Mouse (Mus musculus) inflammation-experienced regulatory T-cells, adult 6 months (primary cell): ENCODE data around the gene Cks1b. TPM values are rescaled to one million over a fixed set of nuclear protein-coding genes. Genes with fewer than 3 reads are reported as not detected.
"Not testable (repeated sequence)": the region's sequence is repeated elsewhere in the genome, so short reads cannot be mapped to it uniquely, and the experiment has no call there.

Experiments used
- ATAC-seq: one replicate; pipeline ENCODE4 v1.8.0; 2017
- polyA plus RNA-seq, 3 experiments: library from polyadenylated mRNA; unstranded; fragments of 100-300 nt; shearing (Covaris generic); gene quantifications; one replicate each; pipeline ENCODE4 v1.2.1; 2017

The Cks1b gene
- 100 to 1,000 TPM in 1 of 3 experiments, 10 to 100 TPM in 2; 23.3 to 176 (median 34.8) TPM for polyA plus RNA-seq

DNA sequence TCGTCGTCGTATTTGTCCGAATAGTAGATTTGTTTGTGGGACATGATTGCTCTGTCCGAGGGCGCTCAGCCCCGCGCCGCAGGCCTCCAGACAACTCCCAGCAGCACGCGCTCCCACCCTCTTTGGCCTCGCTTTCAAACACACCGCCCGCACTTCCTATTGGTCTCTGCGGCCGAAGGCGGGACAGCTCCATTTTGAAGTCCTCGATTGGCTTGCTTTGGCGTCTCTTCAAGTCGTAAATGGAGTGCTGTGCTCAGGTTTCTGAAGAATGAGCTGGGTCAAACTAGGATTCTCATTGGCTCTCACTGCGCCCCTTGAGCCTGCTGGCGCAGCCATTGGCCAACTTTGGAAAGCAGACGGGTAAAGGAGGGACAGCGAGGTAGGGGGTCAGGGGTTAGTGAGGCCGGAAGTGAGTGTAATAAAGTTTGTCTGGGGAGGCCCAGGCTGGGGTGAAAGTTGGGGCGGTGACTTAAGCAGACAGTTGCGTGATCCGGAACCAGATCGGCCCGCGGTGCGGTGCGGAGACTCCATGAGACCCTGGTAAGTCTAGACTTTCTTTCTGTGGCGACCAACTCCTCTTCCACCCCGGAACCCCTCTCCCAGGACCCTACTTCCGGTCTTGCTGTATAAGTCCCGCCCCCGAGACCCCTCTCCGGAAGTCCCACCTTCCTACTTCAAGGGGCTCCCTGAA, at the start of gene Cks1b, which contains the start of gene Shc1:
Gene Cks1b (minus strand): TSS at position 214 of the 691 bp plus-strand sequence.
Gene Shc1 (plus strand): TSS at position 274 of the 691 bp plus-strand sequence.
- peak; percentile 99 for ATAC-seq

DNA sequence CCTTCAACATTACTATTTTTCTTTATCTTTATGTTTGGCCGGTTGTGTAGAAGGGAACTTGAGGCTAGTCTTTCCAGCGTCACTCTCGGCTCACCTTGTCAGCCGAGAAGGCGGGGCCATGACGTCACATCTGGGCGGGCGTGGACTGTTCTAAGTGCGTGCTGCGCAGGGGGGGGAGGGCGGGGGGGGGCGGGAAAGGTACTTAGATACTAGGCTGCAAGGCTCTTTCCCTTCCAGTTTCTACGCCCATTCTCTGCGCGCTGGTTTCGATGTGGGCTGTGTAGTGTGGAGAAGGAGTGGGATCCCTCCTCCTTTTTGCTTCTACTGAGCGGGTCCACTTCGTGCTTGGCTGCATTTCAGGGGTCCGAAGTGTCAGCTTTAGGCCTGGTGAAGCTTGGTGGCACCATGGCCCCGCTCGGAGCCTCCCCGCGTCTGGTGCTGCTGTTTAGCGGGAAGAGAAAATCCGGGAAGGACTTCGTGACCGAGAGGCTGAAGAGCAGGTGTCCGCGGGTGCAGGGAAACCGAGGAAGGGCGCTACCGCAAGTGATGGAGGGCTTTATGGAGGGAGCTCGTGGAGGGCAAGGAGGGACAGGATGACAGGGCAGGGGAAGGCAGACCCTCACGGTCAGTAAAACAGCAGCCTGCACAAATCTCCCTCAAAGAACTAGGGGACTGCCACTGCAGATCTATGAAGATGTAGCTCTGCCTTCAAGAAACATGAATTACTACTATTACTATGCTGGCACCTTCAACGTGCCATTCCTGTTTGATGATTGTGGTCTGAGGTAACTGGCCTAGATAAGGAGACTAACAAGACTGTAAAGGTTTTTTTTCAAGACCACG, 41.0 kb upstream of the Cks1b start:
- ATAC-seq: peak; percentile 76

DNA sequence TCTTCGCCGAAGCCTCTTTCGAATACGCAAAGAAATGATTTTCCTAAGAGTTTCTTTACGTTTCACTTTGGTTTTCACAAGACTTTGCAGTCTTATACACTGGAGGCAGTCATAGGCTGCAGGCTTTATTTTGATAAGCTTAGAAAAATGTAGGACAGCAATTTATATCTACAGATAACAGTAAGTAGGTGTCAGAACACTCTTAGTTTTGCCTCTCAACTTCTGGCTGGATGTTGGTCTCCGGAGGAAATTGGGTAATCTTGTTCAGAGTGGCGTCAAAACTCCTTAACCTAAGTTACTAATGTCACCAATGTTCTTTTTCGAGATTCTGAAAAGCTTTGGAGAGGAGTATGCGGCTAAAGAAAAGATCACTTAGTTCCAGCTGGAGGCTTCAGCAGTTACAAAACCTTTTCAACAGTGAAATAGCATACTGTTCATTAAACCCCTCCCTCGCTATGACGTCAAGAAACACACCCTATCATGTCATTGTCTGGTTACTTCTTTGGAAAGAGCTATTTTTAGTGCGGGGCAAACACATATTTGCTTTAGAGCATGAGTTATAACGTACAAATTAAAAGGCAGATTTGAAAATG, 40.3 kb upstream of the Cks1b start:
- peak; percentile 80 for ATAC-seq

DNA sequence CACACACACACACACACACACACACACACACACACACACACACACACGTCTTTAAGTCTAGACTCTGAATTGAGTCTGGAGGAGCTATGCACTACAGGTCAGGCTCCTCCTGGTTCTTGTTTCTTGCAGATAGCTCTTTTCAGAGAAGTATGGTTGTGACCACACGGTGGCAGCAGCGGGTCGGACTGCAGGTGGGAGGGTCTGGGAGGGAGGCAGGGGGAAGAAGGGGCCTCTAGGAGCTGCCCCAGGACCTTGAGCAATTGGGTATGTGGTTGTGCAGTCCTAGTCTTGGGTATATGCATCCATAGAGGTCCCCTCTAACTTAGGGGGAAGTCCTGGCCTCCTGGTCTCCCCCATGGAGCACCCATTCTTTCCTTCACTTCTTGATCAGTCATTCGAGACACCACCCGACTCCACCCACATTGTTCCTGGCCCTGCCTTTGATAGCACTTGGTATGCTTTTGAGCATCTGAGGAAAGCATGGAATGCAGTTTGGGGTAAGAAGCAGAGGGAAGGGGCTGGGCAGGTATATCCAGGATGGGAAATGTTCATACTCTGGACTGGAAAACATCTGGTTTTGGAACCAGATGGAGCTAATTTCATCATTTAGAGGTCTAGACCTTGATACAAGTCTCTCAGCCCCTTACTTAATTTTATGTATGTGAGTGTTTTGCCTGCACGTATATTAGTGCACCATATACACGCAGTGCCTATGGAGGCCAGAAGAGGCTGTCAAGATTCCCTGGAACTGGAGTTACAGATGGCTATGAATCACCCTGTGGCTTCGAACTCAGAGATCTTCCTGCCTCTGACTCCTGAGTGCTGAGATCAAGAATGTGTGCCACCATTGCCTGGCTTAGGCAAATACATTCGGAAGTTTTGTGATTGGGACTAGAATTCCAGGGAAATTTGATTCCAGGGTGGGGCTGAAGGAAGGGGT, 38.8 kb upstream of the Cks1b start:
- ATAC-seq: peak; percentile 31

DNA sequence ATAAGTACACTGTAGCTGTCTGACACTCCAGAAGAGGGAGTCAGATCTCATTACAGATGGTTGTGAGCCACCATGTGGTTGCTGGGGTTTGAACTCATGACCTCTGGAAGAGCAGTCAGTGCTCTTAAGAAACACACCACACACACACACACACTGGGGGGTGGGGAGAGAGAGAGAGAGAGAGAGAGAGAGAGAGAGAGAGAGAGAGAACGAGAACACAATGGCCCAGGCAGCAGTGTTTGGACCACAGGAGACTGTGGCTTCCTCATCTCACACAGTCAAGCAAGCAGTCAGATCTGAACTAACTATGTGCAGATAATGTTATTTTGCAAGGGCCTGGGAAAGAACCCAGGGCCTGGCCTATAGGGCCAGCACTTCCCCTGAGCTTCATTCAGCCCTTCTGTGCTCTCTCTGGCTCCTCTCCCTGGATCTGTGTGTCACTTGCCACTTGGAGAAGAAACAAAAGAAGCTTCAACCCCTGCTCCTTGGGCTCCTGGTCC, 37.7 kb upstream of the Cks1b start:
- no peak for ATAC-seq

DNA sequence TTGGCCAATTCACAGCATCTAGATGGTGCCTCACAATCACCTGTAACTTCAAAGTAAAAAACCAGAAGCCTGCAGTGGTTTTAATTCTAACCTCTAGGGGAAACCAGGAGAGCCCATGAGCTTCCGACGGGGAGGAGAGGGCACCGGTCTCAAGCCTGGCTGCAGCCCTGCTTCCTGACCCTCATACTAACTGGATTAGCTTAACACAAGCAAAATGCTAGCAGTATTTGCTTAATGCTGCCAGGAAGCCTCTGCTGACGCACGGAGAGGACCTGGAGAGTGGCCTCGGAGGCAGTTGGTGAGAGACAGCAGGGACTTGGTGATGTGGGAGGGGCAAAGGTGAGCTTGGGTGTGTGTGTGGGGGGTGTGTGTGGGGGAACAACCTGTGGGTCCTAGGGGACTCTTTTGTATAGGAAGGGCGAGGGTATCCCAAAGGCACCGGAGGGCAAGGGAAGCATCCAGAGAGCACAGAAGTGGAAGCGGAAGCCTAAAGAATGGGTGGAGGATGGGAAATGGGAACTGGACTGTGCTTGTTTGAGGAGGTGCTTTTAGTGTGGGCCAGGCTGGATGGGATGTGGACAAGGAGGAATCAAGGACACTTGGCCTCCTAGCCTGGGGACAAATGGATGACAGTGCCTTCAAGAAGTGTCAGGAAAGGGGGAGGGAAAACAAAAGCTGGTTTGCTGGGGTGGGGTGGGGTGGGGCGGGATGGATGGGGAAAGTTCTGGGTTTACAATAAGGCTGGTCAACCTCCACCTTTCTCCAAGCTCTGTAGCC, 36.4 kb upstream of the Cks1b start, which contains the start of gene Pmvk:
Gene Pmvk (plus strand): TSS at position 141 of the 777 bp plus-strand sequence.
- no peak for ATAC-seq

DNA sequence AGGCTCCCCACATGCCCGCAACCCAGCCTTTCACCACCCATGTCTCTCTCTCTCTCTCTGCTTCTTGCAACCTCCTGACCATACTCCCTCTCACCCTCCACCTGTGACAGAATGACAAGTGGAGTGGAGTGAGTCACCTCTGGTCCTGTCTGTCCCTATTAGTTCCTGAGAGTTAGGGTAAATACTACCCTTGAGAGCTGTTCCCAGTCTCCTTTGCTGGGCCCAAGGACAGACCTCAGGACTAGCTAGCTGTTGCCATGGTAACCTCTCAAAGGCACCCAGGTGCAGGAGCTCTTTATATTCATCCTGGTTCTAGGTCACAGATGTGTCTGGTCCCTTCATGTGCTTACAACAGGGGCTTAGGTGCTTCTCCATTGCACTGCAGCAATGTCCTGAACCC, 33.7 kb upstream of the Cks1b start:
- ATAC-seq: no peak

DNA sequence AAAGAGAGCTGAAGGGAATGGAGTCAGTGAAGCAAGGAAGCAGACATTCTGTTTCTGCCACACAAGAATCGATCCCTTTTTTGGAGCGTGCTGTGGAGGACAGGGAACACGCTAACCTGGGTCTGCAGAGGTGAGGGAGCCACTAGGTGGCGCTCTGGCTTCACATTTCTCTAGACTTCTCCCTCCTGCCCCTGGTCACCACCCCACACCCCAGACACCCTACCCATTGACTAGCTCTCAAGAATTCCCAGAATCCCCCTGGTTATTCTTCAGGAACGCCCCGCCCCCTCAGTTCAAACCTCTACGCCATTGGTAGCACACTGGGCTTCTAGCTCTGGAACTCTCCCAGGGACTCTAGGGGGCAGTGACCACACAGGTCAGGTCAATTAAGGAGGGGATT, 31.4 kb upstream of the Cks1b start:
- ATAC-seq: peak; percentile 50

DNA sequence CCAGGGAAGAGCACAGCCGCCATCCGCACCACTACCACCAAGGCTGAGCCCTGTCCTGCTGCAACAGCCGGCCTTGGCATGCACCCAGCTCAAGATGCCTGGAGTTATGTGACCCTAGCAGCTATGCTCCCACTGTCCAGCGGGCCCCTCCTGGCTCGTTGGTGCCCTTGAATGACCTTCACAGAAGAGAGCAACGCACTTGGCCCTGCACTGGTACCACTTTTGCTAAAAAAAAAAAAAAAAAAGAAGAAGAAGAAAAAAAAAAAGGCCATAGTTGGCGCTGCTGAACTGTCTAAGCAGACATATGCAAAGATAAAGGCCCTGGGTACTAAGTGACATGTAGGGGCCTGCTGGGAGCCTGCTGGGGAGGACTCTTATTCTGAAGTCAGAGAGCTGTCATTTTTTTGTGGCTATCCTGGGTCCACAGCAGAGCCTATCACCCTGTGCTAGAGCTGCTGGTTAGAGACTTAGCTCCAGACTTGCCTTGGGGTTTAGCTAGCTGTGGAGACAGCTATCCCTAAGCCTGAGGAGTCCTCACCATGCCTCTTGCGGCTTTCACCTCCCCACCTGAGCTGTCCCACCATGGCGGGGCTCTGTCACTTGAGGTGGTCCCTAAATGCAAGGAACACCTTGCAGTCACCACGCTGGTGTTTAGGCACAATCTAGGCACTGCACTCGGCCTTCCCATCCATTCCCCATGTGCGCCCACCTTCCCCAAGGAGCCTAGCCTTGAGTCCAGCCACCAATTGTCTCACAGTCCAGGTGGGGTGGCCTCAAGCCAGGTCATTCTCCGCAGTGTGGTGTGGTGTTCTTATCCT, 30.7 kb upstream of the Cks1b start:
- peak; percentile 46 for ATAC-seq

DNA sequence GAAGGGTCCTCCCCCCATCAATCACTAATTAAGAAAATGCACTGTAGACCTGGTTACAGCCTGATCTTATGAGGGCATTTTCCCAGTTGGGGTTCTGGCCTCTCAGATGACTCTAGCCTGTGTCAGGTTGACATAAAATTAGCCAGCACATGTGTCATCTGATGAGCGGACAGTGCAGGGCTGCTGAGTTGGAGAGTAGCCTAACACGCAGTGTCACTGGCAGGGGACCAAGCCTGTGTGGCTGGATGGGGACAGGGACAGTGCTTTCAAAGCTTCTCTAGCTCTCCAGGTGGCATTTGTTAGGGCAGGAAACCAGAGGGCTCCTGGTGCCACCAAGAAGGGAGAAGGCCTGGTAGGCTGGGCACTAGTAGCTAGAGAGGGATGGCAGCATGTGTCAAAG, 22.5 kb upstream of the Cks1b start:
- no peak for ATAC-seq

DNA sequence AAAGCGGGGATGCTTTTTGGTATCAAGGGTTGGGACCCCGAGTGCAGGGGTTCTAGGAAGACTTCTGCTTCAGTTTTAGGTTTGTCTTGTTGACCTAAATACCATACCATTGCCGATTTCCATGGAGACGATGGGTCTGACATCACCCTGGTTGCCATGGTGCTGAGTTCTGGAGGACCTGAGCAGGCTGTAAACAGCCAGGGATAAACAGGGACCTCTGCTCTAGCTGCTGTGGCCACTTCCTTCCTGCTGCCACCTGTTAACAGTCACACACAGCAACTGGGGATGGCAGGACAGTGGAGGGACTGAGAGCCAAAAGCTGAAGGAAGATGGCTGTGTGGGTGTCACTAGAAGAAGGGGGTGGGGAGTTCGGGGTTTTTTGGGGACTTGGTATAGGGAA, 19.1 kb upstream of the Cks1b start:
- ATAC-seq: peak; percentile 64

DNA sequence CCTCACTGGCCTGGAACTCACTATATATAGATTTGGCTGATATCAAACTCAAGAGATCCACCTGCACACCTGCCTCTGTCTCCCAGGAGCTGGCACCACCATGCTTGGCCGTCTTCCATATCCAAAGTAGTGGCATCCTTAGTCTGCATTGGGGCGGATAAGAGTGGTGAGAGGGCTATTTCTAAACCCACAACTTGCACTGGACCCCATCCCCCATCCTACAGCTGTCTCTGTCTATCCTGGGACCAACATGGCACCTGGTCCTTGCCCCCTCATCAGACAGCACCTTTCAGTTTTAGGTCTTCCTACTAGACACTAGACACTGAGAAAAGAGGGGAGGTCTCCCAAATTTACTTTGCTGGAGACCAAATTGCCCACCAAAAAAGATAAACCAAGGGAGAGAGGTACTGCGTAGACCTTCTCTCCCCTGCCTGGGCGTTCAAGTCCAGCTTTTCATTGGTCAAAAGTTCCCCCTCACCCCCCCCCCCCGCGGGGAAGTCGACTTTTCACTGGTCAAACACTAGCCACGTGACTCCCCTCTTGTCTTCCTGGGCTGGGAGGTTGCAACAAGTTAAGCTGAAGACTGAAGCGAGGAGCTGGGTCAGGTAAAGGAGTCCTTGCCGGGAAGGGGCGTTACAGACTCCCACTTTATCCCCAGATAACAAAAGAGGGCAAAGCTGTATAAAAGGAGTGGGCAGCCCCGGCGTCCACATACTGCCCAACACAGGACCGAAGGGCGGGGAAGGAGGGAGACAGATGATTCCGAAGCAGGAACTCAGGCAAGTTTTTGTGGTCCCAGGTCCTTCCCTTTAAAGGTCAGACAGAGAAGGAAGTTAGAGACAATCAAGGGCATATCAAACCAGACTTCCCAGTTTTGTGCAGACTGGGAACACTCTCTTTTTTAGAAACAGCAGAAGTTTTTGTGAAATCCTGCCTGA, 18.3 kb upstream of the Cks1b start, which contains the start of gene Pbxip1:
Gene Pbxip1 (plus strand): TSS at position 531 of the 938 bp plus-strand sequence.
- peak; percentile 88 for ATAC-seq

DNA sequence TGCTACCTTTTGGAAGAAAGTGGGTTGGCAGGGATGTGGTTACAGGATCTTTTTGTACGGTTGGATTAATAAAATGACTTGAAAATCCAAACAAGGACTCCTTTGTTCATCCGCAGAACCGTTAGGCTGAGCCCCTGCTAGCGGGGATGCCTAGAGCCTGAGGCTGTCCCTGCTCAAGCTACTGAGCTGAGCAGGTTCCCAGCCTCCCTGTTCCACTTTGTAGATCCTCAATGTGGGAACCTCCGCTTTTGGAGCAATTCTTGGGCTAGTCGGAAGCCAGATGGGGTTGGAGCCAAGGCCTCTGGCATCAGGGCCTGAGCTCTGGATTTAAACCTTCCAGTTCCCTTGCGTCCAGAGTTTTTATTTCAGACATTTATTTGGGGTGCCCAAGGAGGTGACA, 16.9 kb upstream of the Cks1b start:
- no peak for ATAC-seq

DNA sequence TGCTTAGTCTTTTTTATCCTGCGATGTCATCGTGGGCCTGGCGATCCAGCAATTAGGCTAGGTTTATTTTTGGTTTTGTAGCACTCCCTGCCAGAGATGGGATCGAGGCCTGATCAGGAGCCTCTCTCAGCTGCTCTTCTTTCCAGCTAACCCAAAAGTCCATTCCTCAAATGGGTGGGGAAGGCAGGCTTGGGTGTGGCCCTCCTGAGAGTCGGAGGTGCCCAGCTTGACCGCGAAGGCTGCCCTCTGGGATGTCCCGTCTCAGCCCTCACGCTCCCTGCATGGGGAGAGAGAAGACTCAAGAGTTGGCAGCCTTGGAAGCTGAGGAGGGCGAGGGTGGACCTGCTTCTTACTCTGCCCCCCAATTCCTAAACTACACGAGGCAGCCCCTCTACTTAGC, 16.3 kb upstream of the Cks1b start:
- no peak for ATAC-seq

DNA sequence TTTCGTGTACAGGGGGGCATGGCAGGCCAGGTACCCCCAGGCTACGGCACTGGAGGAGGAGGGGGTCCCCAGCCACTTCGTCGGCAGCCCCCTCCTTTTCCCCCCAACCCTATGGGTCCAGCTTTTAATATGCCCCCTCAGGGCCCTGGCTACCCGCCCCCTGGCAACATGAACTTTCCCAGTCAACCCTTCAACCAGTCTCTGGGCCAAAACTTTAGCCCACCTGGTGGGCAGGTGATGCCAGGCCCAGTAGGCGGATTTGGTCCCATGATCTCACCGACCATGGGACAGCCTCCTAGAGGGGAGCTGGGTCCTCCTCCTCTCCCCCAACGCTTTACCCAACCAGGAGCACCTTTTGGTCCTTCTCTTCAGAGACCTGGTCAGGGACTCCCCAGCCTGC, 14.4 kb upstream of the Cks1b start:
- no peak for ATAC-seq

DNA sequence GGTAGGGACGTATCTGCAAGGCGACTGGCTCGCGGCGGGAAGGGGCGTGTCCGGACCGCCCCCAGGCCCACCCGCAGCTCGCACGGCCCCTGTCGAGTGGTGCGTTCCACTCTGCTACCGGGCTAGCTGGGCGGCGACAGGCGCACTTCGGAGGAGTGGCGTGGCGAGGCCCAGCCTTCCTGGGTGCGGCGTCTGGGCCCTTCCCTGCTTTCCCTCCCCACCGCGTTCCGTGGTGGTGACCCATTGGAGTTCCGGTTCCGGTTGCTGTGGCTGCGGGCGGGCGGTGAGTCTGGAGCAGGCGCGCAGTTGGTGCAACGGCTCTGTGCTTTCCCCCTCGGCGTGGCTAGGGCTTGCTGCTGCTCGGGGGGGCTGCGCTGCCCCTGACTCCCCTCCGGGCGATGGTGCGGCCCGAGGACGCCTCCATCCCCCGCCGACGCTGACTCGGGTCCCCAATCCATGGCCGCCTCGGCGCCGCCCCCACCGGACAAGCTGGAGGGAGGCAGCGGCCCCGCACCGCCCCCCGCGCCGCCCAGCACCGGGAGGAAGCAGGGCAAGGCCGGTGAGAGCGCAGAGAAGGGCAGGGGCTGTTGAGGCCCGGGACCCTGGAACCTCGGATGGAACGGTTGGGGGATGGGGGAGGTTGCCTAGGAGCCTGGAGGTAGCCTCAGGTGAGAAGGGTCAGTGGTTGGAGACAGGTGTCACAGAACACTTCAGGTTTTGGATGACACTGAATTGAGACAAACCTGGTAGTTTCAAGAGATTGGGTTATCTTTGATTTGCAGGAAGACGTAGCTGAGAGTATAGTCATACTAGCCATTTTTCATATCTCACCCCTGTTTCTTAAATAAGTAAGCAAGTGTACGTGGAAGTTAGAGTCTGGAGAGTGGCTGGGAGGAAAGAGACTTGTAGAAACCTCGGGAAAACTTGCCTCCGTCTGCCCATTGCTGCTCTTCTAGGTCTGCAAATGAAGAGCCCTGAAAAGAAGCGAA, 12.3 kb upstream of the Cks1b start, which contains the start of gene Pygo2:
Gene Pygo2 (plus strand): TSS at position 44 of the 989 bp plus-strand sequence.
- ATAC-seq: peak; percentile 99

DNA sequence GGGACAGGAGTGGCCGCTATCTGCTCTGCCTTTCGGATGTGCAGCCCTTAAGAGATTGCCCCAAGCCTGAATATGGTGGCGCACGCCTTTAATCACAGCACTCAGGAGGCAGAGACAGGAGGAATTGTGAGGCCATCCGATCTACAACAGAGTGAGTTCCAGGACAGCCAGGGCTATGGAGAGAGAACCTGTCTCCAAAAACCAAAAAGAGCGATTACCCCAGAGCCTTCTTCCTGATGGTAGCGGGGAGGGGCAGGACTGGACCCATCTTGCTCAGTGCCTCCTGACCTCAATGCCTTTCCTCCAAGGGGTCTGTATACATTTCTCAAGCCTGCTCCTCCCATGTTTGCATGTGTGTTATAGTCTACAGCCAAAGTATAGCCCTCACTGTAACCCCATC, 10.8 kb upstream of the Cks1b start:
- not testable (repeated sequence) for ATAC-seq

DNA sequence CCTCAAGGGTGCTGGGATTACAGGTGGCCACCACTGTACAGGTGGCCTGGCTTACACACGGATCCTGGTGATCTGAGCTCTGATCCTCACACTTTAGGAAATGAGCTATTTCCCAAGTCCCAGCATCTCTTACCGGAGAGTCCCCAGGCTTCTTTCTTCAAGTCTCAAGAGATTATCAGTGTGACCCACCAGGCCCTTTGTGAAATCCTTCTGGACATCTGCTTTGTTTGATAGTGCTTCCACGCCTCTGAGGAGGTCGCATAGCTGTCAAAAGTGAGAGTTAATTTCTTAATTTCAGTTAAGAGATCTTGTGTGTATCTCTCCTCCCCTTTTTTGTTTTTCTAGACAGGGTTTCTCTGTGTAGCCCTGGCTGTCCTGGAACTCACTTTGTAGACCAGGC, 7.7 kb upstream of the Cks1b start:
- no peak for ATAC-seq
